Mouse (Mus musculus): ENCODE results near the gene Ccdc92.
A peak's percentile ranks its signal among the peaks of the same experiment; 100 is the strongest.

Ccdc92 gene

DNA sequence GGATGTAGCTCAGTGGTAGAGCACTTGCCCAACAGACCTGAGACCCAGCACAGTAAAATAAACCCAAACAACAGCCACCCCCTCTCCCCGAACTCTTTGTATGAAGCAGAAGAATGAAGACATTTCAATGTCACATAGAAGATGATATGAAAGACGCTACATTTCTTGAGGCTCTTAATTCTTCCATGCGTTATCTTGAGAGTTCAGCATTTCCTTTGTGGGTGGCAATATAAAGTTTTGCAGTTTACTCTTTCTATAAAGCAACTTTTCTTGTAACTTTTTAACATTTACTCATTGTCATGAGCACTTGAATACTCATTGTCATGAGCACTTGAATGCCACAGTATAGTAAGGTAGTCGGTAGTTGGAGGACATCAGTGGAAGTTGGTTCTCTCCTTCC, 8.0 kb downstream of the Ccdc92 start:
- DNase-seq, result no peak

DNA sequence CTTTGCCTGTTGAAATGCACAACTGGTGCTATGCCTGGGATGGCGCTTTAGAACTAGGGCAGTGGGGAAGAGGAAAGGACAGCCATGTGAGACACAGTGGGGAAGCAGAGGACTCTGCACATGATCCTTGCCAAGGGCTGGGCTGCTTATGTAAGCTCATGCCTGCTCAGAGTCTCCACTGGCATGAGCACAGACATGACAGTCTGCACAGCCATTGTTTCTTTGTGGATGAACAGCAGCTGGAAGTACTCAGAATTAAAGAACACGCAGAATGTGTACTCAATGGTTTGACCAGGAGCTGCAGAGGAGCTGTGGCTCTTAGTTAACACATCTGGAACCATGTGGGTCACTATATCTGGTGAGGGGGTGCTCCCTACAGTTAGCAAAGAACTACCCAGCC, 9.1 kb downstream of the Ccdc92 start:
- no peak for DNase-seq

DNA sequence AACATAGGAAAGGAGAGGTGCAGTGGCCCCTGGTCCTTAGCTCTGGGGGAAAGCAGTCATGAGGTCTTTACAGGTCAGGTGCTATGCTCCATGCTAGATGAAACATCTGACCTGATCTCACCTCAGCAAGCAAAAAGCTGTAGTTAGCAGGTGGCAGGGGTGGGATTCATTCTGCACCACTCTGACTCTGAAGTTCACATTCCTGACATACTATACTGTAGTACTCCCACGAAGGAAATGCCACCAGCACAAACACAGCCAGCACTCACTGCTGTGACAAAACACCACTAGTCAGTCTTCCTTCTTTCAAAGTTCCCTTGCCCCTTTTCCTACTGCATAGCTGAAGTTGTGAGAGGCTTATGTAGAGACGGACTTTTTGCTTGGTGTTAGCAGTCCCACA, 9.9 kb downstream of the Ccdc92 start:
- no peak for DNase-seq

DNA sequence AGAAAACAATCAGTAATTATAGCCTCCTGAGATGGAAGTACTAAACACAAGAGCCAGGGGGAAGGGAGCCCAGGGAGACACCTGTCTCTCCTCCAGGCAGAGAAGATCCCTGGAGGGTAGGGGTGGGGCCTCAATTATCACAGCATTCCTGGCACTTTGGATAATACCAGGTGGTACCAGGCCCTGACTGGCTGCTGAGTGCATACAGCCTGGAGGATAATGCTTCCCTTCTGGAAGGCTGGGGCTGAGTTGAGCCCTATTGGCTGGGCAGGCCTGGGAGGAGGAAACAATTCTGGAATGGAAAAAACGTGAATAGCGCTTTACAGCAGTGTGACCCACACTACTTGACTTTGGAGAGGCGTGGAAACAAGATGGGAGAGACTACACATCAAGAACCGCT, 10.7 kb downstream of the Ccdc92 start:
- DNase-seq, result no peak

DNA sequence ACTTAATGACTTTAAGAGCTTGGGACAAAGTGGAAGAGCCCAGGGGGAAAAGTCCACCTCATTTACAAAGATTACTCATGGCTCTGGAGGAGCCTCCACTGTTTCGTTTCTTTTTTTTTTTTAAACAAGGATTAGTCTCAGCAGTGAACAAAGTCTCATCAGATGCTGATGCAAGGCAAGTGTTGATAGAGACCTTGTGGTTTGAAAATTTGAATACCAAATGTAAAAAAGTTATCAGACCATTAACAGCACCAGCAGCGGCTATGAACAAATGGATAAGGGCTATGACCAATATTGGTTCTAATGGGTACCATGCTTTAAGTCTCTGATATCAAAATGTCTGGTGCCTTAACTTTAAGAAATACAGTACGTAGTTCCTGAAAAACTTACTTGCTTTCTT, 13.2 kb downstream of the Ccdc92 start:
- no peak for DNase-seq

DNA sequence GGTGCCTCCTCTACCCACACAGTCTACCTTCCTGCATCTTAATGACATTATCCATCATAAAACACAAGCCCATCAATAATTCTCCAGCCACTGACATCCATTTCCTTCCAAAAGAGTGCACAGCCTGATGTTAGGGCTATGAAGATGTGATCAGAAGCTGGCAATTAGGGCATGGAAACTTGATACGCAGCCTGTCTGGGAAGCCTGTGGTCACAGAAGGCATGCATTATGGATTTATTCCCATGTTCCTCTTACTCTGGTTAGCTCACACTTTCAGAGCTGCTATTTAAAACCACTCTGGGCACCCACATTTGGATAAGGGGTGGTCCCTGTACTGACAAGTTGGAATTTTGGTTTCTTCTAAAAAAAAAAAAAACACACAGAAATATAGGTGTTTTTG, 15.2 kb downstream of the Ccdc92 start:
- no peak for DNase-seq

DNA sequence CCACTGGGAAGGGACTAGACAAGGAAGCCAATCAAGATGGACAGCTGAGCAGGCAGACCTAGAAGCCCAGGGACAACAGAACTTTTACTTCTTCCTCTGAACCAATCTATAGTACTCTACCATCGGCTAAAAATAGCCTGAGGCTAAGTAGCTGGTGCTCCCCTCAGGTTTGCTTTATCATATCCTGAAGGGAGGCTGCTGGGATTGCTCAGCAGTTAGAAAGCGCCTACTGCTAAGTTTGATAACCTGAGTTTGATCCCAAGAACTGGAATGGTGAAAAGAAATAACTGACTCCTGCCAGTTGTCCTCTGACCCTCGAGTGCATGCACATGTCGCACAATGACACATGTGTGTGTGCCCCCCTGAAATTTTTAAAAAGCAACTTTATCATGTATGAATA, 17.3 kb downstream of the Ccdc92 start:
- DNase-seq, result no peak

DNA sequence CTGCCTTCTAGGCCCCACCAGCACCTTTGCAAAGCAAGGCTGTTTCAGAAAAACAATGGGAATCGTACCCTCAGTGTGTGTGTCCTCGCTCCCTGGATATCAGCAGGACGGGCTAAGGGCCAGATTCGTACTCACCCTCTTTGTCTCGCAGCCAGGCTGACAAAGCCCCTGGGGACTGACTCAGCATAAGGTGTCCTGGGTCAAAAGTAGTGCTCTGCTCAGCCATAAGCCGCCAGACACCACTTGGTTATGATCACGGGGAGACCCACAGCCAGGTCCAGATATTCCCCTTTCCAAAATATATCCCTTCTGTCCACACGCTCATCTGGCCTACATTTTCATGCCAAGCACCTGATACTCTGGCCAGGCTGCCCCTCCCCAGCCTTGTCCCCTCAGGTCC, 18.8 kb downstream of the Ccdc92 start:
- no peak for DNase-seq

DNA sequence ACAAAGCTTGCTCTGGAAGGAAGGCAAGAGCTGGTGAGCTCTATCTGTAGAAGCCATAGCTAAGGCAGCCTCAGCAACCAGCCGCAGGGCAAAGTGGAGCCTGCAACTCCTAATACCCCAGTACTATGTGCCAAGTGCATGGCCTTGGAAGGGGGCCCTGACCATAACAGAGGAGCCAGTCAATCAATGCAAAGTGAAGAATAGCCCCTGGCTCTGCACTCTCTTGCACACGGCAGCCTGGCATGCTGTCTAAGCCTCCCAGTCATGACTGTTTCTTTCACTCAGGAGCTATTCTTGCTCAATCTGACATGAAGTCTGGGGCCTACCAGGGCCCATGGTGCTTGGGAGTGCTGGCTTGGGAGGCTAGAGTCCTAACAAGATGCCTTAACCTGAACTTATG, 21.6 kb downstream of the Ccdc92 start:
- no peak for DNase-seq

DNA sequence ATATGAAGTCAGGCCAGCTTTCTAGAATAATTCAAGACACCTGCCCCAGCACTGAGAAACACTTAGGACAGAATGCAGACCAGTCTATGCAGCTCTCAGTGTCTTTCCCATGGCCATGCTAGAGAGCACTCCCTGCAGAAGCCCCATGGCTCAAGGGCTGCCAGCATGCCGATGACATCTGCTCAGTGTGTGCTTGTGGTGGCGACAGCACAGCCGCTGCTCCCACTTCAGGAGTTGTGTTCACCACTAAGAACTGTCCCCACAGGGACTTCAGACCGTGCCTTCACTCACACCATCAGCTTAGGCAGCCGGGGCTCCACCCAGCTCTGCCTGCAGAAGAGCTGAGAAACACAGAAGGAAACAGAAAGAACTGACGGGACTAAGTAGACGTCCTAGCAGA, 22.0 kb downstream of the Ccdc92 start:
- DNase-seq, result no peak

DNA sequence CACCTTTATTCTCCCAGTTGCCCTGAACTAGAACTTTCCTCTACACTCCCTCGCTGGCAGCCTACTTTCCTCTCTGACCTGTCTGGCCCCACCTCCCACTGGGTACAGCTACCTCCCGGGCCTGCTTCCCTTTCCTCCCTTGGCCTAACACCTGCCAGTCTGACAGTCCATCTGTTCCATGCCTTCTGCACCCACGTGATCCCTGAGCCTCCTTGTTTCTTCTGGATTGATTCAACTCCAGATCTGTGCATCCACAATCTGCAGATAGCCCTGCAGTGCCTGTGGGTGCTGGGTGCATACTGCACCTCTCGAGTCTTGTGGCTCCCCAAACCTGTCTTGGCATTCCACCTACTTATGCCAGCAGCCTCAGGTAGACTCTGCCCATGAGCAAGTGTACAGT, 25.6 kb downstream of the Ccdc92 start:
- no peak for DNase-seq

DNA sequence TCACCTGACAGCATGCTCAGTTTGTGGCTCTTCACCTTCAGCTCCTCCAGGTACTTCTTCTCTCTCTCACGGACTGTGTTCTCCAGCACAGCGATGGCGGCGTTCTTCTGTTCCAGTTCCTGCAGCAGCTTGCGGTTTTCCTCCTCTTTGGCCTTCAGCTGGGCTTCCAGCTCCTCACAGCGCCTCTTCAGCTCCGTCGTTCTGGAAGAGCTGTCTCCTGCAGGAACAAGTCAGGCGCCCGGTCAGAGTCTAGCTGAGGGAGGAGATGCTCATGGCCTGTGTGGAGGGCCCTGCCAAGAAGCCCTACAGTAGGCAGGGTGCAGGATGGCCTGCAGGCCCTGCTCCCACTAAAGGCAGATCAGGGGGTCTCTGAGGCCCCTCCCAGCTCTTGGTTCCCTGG, 26.1 kb downstream of the Ccdc92 start:
- DNase-seq, result no peak

DNA sequence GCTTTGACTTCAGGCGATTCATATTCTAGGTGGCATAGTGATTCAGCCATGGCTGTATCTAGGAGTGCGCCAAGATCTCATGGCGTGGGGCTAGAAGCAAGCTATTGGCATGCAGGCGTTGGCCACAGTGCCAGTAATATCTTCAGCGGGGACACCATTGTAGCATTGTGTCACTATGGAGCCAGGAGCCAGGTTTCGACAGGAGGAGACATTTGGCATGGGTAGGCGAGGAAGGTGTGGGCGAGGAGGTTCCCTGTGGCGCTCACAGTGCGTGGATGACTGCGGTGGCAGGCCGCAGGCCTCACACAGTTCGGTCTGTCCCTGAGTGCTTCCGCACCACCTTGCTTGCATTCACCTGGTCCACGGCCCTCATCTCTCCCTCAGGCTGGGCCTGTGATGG, 27.0 kb downstream of the Ccdc92 start:
- DNase-seq, result no peak

DNA sequence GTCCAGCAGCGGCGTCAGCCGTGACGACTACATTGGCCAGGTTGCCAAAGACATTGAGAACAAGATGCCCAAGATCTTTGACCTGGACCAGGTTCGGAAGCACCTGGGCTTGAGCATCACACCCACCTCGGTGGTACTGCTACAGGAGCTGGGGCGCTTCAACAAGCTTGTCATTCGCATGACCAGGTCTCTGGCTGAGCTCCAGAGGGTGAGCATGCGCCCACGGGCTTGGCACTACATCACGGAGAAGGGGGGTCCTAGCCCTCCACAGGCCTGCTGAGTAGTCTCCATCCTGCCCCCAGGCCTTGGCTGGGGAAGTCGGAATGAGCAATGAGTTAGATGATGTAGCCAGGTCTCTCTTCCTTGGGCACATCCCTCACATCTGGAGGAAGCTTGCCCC, 31.9 kb downstream of the Ccdc92 start:
- DNase-seq, result no peak

DNA sequence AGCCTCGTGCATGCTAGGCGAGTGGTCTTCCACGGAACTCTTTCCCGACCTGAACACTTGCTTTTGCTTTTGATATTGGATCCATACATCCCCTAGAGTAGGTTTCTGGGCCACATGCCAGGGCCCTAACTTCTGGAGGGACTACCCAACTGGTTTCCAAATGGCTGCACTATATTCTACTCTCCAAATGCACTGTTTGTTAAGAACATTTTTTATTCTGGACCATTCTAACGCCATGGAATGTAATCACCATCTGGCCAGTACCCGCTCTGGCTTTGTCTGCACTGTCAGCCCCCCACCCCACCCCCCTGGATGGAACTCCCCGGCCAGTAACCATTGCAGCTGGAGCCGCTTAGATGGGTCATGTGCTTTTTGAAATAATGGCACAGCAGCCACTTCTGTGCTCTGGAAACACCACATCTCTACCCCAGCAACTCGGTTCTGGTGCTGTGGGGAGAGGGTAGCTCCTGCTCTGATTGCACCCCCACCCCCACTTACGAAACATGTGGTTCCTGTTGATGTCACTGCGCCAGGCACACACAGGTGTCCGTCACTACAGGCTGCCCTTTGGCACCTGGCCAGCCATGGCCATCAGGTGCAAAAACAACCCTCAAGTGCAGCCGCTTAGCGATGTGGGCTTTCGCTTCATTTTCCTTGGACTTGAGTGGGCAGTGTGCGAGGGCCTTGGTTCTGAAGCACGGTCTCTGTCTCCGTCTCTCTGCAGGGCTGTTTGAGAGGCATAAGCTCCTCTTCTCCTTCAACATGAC, 39.9 kb downstream of the Ccdc92 start:
- no peak for DNase-seq

DNA sequence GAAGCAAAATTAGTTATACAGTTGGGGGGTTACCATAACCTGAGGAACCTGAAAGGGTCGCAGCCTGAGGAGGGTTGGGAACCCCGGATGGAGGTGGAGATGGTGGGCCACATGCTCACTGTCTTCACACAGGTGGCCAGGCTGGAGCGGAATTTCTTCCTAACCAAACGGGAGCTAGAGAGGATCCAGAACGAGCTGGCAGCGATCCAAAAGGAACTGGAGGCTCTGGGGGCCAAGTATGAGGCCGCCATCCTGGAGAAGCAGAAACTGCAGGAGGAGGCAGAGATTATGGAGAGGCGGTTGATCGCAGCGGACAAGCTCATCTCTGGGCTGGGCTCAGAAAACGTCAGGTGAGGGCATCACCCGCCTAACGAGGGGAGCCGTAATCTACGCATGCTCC, 45.2 kb downstream of the Ccdc92 start:
- DNase-seq, result no peak

DNA sequence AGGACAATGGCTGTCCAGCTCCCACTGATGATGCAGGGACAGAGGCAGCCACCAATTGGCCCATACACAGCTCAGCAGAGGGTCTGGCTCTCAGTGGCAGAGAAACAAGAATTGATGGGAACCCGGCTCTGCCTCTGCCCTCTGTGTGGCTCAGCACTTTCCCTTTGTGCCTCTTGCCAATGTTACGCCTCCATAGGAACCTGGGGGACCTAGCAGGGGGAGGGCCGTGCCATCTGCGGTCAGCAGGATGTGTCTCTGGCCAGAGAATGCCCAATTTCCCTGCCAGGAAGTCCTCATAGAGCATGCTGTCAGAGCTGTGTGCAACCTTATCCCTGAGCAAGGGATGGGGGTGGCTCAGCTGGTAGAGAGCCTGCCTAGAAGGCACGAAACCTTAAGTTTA, 47.4 kb downstream of the Ccdc92 start:
- DNase-seq, result no peak

DNA sequence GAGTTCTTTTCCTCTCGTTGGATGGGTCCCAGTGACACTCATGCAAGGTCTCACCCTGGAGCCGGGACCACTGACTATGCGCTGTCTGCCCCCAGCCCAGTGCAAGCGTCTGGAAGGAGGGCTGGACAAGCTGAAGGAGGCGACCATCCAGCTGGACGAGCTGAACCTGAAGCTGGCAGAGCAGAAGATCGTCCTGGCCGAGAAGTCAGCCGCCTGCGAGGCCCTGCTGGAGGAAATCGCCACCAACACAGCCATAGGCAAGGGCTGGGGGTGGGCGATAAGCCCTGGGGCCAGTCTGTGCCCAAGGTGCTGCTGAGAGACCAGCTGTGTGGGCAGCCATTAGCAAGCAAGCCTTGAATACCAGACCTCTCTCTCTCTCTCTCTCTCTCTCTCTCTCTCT, 49.8 kb downstream of the Ccdc92 start:
- DNase-seq, result no peak

DNA sequence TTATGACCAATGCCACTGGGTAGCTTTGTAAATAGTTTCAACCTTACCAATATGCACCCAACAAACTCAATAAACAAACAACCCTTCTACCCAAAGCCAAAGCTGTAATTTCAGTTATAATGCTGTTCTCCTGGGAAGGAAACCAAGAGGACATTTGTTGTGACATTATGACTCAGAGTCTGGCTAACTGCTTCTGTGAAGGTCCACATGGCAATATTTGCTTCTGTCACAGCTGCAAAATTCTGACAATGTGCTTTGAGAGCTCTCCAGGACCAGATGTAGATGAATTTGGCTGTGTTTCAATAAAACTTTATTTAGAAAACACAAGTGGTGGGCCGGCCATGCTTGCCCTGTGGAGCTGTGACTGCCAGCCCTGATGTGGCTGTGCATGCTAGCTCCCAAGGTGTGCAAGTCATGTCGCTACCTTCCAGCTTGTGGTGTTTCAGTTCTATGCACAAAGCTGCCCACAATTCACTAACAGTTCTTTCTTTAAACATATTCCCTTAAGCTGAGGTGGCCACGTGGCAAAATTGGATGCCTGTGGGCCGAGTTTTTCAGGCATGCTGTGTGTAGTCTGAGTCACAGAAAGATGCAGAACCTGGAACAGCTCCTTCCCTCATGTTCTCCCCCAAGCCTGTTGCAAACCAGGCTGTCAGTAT, 52.4 kb downstream of the Ccdc92 start:
- DNase-seq, result no peak

DNA sequence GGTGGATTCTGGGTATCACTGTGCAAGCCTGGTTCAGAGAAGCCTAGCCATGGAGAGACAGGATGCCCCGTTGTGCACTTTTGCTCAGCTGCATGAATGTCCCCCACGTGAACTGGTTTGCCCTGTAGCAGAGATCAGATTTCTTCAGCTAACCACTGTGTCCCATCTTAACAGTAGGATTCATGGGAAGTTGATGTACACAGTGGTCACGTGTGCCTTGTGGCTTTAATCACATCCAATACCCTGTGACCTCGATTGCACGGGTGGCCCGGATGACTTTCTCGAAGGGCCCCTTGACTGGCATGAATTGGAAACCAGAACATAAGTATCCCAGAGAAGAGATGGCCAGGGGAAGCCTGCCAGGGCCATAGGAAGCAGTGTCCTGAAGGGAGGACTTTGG, 70.1 kb downstream of the Ccdc92 start:
- DNase-seq, result no peak

DNA sequence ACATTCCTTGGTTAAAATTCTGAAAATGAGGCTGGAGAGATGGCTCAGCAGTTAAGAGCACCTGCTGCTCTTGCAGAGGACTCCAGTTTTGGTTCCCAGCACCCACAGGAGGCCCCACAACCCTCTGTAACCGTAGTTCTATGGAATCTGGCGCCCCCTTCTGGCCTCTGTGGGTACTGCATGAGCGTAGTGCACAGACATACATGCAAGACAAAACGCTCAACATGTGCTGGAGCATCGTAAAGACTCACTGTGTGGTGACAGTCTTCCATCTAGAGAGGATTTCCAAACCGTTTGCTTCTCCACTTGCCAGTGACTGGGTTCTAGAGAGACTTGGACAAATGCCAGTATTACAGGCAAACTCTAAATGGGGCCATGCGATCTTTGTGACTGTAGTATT, 76.6 kb downstream of the Ccdc92 start:
- peak; percentile 16 for DNase-seq

Measured in thymus, postnatal 14 days (tissue).